Mouse (Mus musculus): ENCODE results near the gene Tsen54.

DNA sequence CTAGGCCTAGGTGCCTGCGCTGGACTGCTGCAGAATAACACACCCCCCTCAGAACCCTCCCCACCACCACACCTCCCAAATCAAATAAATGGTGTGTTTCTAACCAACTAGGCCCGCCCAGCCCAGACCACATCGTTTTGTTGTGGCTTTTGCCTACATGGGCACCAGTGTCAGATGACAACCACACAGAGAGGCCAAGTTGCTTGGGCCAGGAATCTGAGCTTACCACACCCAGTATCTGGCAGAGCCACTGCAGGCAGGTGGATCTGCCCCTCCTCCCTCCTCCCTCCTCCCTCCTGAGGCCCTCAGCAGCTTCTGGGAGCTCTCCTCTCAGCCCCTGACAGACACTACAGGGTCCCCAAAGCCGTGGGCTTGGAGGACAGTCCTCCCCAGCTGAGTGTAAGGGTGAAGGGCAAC, 24.4 kb downstream of the Tsen54 start:
- no peak for TF ChIP-seq CTCF (IDR thresholded peaks at IDR 0.05)
- TF ChIP-seq EP300 (IDR thresholded peaks at IDR 0.05): no peak

Measured in lung, postnatal 0 days (tissue).